Mouse (Mus musculus) heart, embryonic 13.5 days (tissue): ENCODE results near the gene Slc38a9. TPM values are rescaled to one million over a fixed set of nuclear protein-coding genes. Genes with fewer than 3 reads are reported as not detected.

ENCODE experiments used
- ATAC-seq: fragments of 200-750 bp; cut with Nextera tagmentation; 2 replicates; pipeline ENCODE4 v1.8.0; 2017; ENCODE audit warnings: moderate TSS enrichment; ENCODE audit not compliant: insufficient number of reproducible peaks, low FRiP score, low TSS enrichment; ENCODE audit errors: extremely low read depth
- H3K27ac ChIP-seq: fragments of 300-500 bp; sonication (generic); replicated peaks from 2 replicates; pipeline ENCODE4 v1.5.1; 2015; ENCODE audit warnings: moderate library complexity, mild to moderate bottlenecking, inconsistent platforms
- H3K27me3 ChIP-seq: fragments of 300-500 bp; sonication (generic); replicated peaks from 2 replicates; pipeline ENCODE4 v1.6.1; 2015; ENCODE audit warnings: mild to moderate bottlenecking, inconsistent platforms
- H3K36me3 ChIP-seq: fragments of 300-500 bp; sonication (generic); 2 replicates; pipeline ENCODE4 v1.6.1; 2015; ENCODE audit warnings: mild to moderate bottlenecking, inconsistent platforms
- H3K4me1 ChIP-seq: fragments of 300-500 bp; sonication (generic); 2 replicates; pipeline ENCODE4 v1.6.1; 2015; ENCODE audit warnings: inconsistent platforms
- H3K4me2 ChIP-seq: fragments of 300-500 bp; sonication (generic); 2 replicates; pipeline ENCODE4 v1.6.1; 2015; ENCODE audit warnings: inconsistent platforms, mild to moderate bottlenecking, moderate library complexity
- H3K4me3 ChIP-seq: fragments of 300-500 bp; sonication (generic); 2 replicates; pipeline ENCODE4 v1.5.1; 2015; ENCODE audit warnings: moderate library complexity, mild to moderate bottlenecking, inconsistent platforms
- H3K9ac ChIP-seq: fragments of 300-500 bp; sonication (generic); 2 replicates; pipeline ENCODE4 v1.6.1; 2015; ENCODE audit warnings: inconsistent platforms, mild to moderate bottlenecking, moderate library complexity
- H3K9me3 ChIP-seq: fragments of 300-500 bp; sonication (generic); 2 replicates; pipeline ENCODE4 v1.6.1; 2016; ENCODE audit warnings: inconsistent platforms
- WGBS: fragments of 180-500 bp; shearing (Covaris S2); methylation state at CpG from one replicate; pipeline ENCODE4 v1.1.7; 2015; ENCODE audit warnings: mixed read lengths; 5-methylcytosine and 5-hydroxymethylcytosine counted together
- polyA plus RNA-seq: library from polyadenylated mRNA; unstranded; fragments of >200 nt; fragmentation: Nextera tagmentation; extraction: Ambion mirVana; gene quantifications from 2 replicates; pipeline ENCODE4 v1.2.1, GENCODE M21; 2015

Gene Slc38a9
- polyA plus RNA-seq, 1 experiment from 2014 or later, result 10.3 TPM

DNA sequence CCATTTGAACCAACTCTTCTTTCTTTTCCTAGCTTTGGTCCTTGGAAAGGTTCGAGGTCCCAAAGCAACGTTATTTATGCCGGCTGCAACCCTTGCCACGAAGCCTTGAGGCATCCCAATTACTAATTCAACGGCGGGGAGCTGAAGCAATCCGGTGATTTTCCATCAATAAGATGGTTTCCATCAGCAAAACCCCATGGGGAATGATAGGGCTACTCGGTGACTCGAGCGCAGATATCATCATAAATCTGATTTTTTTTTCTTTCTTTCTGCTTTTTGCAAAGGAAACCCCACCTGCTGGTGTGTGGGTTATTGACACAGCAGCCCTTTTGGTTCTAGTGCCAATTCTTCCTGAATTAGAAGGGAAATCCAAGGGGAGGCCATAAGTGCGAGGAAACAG is 111.7 kb downstream of the Slc38a9 start:
- no peak for ATAC-seq
- Histone ChIP-seq H3K4me3 (no peak overlapping the region), H3K4me1 (peaks cover 23% of the 10 kb centered on the region), H3K36me3 (0 out of 2 replicates have a peak, but pooled peaks cover 2% of the 10 kb centered on the region), H3K9me3 (peaks cover 10% of the 10 kb centered on the region), H3K27ac (no peak overlapping the region; the same call in 1 of the 2 replicates), H3K9ac (no peak overlapping the region), H3K27me3 (no peaks in the 10 kb centered on the region), H3K4me2 (no peak overlapping the region)
- WGBS, result 73% methylated on average over 11 of the region's 11 CpGs

DNA sequence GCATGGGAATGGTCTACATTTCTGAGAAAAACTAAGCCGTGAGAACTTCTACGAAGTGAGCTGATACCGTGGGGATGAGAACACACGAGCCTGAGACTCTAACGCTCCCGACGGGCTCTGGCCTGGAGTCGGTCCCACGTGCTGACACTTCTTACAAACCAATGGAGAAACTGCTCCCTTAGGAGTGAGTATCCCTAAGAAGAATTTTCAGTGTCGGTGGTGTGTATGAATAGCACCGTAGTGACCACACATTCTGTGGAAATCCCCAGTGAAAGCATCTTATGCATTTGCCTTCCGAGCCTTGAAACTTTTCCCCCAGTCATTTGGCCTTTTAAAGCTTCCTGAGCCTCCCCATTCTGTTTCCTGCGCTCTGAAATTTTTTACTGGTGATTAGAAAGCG is 112.3 kb downstream of the Slc38a9 start:
- no peaks in the 10 kb centered on the region for H3K27me3 ChIP-seq
- H3K9ac ChIP-seq, result no peak overlapping the region
- H3K4me2 ChIP-seq, result no peak overlapping the region
- H3K9me3 ChIP-seq, result peaks cover 3% of the 10 kb centered on the region; the same call in 1 of the 2 replicates
- WGBS, result 67% methylated on average over 14 of the region's 14 CpGs
- ATAC-seq, result no peak
- peaks cover 23% of the 10 kb centered on the region for H3K4me1 ChIP-seq
- H3K27ac ChIP-seq, result no peak overlapping the region
- no peaks in the 10 kb centered on the region for H3K36me3 ChIP-seq
- no peak overlapping the region for H3K4me3 ChIP-seq

DNA sequence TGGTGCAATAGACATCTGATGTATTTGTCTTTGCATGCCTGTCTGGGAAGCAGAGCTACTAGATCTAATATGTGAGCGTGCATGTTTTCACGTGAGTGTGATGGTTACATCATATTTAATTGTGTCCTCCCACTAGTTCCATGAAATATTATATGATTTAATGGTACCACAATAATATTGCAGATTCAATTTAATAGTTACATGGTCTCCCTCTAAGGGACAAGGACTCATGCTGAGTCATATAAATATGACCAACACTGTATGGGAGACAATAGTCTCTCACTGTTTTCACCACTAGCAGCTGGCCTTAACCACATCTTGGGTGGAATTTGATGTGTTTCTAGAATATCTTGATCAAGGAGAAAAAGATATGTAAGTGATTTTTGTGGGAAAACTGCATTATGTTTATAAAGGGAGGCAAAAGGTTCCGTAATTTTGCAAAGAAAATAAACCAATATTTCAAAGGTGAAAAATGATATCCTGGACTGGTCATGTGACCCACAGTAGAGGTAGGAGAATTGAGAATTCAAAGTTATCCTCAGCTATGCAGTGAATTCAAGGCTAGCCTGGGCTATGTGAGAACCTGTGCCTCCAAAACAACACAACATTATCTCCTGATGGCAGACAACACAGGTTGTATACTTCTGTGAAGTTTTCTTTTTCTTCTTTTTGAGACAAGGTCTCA is 113.6 kb downstream of the Slc38a9 start:
- Histone ChIP-seq H3K27ac (no peak overlapping the region), H3K9me3 (no peaks in the 10 kb centered on the region), H3K27me3 (no peaks in the 10 kb centered on the region), H3K4me3 (no peak overlapping the region), H3K4me1 (peaks cover 23% of the 10 kb centered on the region), H3K36me3 (no peaks in the 10 kb centered on the region), H3K9ac (no peak overlapping the region), H3K4me2 (no peak overlapping the region)
- 86% methylated on average over 3 of the region's 3 CpGs for WGBS
- ATAC-seq, result no peak

DNA sequence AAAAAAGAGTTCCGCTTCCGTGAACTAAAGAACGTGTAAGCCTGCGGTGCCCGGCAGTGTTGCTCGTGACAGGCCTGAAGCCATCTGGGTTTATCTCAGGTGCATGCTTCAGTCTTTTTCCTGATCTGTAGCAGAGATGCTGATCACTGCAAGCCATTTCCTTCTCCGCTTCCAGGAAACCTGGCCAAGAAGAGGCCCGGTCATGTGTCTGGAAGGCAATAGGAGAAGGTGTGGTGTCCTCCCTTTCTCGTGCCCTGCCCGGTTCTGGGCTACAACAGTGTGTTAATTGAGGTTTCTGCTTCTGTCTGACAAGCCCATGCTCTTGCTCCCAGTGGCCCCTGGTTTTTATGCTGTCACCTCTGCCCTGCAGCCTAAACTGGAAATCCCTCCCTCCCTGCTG is 115.3 kb downstream of the Slc38a9 start:
- no peak for ATAC-seq

DNA sequence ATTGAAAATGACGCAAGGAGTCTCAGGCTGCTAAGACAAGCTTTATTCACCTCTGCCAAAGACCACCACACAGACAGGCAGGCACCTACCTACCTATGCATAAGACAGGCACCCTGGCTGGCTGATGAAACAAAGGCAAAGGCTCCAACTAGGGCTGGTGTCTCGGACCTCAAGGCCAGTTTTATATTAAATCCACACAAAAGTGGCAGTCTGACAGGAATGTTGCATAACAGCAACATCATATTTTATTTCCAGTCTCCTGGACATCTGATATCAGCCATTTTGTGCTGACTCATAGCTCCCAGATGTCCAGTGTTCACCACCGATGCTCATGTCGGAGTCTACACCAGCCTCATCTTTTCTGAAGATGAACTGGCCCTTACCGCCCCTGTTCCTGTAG is 117.9 kb downstream of the Slc38a9 start:
- ATAC-seq, result no peak
- H3K27ac ChIP-seq, result no peak overlapping the region
- H3K27me3 ChIP-seq, result no peaks in the 10 kb centered on the region
- H3K9me3 ChIP-seq, result no peaks in the 10 kb centered on the region
- no peak overlapping the region for H3K4me2 ChIP-seq
- H3K9ac ChIP-seq, result no peak overlapping the region
- H3K4me3 ChIP-seq, result no peak overlapping the region
- no peaks in the 10 kb centered on the region for H3K36me3 ChIP-seq
- H3K4me1 ChIP-seq, result no peaks in the 10 kb centered on the region
- 78% methylated on average over 5 of the region's 5 CpGs for WGBS

More for the DNA sequence above, 115.3 kb downstream of the Slc38a9 start:
- Histone ChIP-seq H3K9me3 (no peaks in the 10 kb centered on the region), H3K4me1 (peaks cover 16% of the 10 kb centered on the region), H3K36me3 (no peaks in the 10 kb centered on the region), H3K27me3 (no peaks in the 10 kb centered on the region), H3K4me3 (no peak overlapping the region), H3K4me2 (no peak overlapping the region), H3K27ac (no peak overlapping the region), H3K9ac (no peak overlapping the region)
- WGBS, result 86% methylated on average over 10 of the region's 10 CpGs

DNA sequence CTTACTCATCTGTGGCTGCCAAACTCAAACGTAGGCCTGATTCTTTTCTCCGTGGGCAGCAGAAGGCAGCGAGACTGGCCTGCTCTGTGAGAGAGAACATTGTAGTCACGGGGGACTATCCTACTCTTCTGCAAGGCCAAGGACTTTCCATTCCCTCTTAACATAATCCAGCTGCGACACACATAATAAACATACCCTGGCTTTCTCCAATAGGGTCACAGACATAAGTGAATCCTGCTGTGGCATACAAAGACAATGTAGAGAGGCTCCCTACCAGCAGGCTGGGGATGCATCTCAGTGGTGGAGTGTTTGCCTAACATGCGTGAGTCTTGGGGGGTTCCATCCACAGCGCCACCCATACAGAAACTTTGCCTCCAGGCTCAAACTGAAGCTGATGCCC is 124.8 kb downstream of the Slc38a9 start:
- Histone ChIP-seq H3K27me3 (no peaks in the 10 kb centered on the region), H3K36me3 (no peaks in the 10 kb centered on the region), H3K9me3 (no peaks in the 10 kb centered on the region), H3K27ac (no peak overlapping the region), H3K9ac (no peak overlapping the region), H3K4me1 (no peaks in the 10 kb centered on the region), H3K4me3 (no peak overlapping the region), H3K4me2 (no peak overlapping the region)
- 71% methylated on average over 7 of the region's 7 CpGs for whole genome bisulfite sequencing
- no peak for ATAC-seq

DNA sequence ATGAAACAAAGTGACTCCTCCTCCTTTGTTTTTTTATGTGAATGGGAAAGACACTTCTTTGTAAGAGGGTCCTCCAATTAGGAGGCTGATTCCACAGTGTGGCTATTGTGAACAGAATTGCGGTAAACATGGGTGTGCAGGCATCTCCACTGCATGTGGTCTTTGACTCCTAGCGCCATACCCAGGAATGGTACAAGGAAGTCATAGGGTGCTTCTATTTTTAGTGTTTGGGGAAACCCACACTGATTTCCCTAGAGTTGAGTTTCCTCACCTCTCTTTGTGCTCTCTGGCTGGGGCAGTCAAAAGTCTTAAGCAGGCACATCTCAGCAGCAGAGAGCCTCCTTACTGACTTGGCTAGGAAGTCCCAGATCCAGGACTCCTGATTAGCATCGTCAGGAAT is 125.6 kb downstream of the Slc38a9 start:
- Histone ChIP-seq H3K4me1 (no peaks in the 10 kb centered on the region), H3K9ac (no peak overlapping the region), H3K9me3 (no peaks in the 10 kb centered on the region), H3K36me3 (no peaks in the 10 kb centered on the region), H3K4me3 (no peak overlapping the region), H3K27ac (no peak overlapping the region), H3K4me2 (no peak overlapping the region), H3K27me3 (no peaks in the 10 kb centered on the region)
- no peak for ATAC-seq
- WGBS, result 84% methylated on average over 3 of the region's 3 CpGs

DNA sequence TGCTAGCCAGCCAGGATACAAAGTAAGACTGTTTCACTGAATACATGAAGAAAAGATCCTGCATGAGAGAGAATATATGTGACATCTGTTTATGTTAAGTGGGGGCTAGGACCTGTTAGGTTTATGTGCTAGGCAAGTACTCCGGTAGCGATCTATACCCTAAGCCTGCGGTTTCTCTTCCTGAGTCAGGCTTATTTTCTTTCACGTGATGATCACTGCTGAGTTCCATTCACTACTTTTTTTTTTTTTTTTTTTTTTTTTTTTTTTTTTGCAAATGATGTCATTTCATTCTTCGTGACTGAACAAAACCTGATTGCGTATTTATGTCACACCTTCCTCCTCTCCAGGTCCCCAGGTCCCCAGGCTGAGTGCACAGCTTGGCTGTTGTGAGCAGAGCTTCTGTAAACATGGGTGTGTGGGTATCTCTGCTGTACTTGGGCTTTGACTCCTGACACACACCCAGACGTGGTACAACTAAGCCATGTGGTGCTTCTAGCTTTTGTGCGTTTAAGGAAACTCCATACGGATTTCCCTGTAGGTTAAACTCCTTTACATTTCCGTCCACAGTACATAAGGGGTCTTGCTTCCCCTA is 126.5 kb downstream of the Slc38a9 start:
- Histone ChIP-seq H3K4me3 (no peak overlapping the region), H3K27me3 (no peaks in the 10 kb centered on the region), H3K4me2 (no peak overlapping the region), H3K9me3 (no peaks in the 10 kb centered on the region), H3K36me3 (no peaks in the 10 kb centered on the region), H3K4me1 (no peaks in the 10 kb centered on the region), H3K27ac (no peak overlapping the region), H3K9ac (no peak overlapping the region)
- 70% methylated on average over 10 of the region's 10 CpGs for WGBS
- ATAC-seq, result no peak

Other genes with a start within 250 kb of the Slc38a9 start
- gene Il6st, start 196.7 kb upstream of the Slc38a9 start, polyA plus RNA-seq, result 42.1 TPM in 2 replicates
- gene Il31ra, start 66.4 kb upstream of the Slc38a9 start, polyA plus RNA-seq, result 0.15 and 0.17 TPM in 2 replicates
- gene Ddx4, start 8.3 kb upstream of the Slc38a9 start, polyA plus RNA-seq, result 0.64 and 0.79 TPM in 2 replicates
- gene Plpp1, start 140.0 kb downstream of the Slc38a9 start, polyA plus RNA-seq, result 49.9 and 54.1 TPM in 2 replicates